Mouse (Mus musculus) c-Kit-positive CD71-positive TER-119-positive erythroid progenitor cells, embryonic 14.5 days (primary cell): ENCODE results near the gene Alg2.
A peak's percentile ranks its signal among the peaks of the same experiment; 100 is the strongest.

ENCODE experiments used
- DNase-seq: peaks from one replicate; pipeline ENCODE4 v3.0.0-alpha.2; 2013; ENCODE audit warnings: low spot score

Alg2 gene

GRCm38 (mm10) chr4:47449586-47450522, 24.3 kb downstream of the Alg2 start:
- no peak for DNase-seq

DNA sequence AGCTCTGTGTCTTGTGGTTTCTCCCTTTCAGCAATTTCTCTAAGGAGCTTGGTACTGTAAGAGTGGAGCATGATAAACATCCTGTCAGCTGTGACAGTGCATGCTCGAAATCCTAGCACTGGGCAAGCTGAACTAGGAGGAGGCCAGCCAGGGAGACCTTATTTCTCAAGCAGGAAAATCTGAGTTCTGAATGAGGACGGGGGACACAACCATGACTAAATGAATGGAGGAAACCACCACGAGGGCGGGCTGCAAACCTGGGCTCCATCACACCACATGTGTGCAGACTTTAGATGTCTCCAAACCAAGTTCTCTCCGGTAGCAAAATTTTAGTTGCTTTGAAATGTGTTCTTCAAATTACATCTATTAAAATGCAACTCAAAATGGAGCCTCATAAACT, 25.0 kb downstream of the Alg2 start:
- no peak for DNase-seq

DNA sequence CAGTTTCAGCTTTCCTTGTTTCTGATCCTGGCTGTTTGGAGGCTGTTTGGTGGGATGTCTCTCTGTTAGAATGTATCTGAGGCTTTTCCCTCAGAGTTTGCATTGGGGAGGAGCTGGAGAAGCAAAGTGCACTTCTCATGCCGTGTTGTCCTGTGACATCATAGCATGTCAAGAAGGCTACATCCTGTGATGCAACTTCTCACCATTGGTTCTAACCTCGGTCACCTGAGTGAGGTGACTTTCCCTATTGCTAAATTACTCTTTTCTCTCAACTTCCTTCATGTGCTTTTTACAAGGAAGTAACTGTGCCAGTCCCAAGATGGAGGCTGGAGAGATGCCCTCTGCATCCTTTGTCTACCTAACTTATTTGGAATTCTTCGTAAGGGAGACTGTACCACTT, 25.6 kb downstream of the Alg2 start:
- no peak for DNase-seq

GRCm38 (mm10) chr4:47440951-47441350, 33.2 kb downstream of the Alg2 start:
- DNase-seq: no peak

GRCm38 (mm10) chr4:47438956-47439355, 35.2 kb downstream of the Alg2 start:
- DNase-seq: no peak

DNA sequence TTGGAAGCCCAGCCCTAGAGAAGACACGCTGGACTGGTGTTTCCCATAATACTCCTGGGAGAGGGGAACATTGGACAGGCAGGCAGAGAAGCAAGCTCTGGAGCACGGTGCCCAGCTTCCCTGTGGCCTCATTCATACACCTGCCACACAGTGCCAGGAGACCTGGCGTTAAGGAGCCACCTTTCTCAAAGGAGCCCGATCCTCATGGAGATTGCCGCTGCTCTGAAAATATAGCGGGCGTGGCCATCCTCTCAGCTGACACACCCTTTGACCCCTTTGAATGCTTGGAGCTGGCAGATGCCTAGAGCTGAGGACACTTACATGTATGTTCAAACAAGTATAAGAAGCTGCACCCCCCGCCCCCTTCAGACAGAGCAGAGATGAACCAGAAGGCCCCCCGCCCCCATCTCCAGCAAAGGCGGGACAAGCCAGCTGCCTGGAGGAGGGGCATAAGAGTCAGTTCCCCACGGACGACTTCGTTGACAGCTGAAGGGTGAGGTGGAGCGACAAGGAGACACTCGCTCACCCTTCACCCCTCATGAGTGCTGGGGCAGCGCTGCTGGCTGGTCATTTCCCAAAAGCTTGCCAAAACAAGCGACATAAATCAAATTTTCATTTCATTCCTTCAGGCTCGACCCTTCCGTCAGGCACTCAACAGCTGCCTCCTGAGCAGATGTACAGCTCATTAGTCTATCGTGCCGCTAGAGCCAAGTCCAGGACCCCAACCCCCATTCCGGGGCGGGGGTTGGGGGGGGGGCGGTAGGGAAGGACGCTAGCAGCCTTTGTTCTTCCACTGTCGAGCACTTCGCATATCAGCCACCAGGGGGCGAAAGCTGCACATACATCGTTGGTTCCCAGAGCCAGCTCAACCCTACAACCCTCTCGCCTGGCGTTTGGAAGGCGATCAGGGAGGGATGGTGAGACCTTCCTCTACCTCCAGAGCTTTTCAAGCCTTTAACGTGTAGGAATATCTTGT, 36.5 kb downstream of the Alg2 start:
- peak; percentile 65 for DNase-seq

GRCm38 (mm10) chr4:47435566-47436360, 38.4 kb downstream of the Alg2 start:
- DNase-seq: no peak

- no peak for DNase-seq
Observed at GRCm38 (mm10) chr4:47435131-47435530, 39.0 kb downstream of the Alg2 start.

GRCm38 (mm10) chr4:47432766-47433165, 41.4 kb downstream of the Alg2 start:
- DNase-seq: no peak

DNA sequence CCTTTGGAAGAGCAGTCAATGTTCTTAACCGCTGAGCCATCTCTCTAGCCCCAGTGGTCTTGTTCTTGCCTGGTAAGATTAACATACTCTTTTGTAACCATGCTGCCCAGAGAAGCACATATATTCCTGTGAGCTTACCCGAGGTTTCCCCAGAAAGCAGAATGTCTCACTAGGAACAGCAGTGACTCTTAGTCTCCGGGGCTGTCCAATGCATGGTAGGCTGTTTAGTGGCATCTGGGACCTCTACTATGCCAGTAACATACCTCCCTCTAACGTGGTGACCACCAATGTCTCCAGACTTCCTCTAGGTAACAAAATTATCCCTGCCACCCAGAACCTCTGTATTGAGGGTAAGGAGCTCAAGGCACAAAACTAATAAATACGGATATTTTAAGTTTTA, 43.1 kb downstream of the Alg2 start:
- DNase-seq: no peak

GRCm38 (mm10) chr4:47430557-47430956, 43.6 kb downstream of the Alg2 start:
- no peak for DNase-seq

GRCm38 (mm10) chr4:47427606-47428005, 46.5 kb downstream of the Alg2 start:
- DNase-seq: no peak

DNA sequence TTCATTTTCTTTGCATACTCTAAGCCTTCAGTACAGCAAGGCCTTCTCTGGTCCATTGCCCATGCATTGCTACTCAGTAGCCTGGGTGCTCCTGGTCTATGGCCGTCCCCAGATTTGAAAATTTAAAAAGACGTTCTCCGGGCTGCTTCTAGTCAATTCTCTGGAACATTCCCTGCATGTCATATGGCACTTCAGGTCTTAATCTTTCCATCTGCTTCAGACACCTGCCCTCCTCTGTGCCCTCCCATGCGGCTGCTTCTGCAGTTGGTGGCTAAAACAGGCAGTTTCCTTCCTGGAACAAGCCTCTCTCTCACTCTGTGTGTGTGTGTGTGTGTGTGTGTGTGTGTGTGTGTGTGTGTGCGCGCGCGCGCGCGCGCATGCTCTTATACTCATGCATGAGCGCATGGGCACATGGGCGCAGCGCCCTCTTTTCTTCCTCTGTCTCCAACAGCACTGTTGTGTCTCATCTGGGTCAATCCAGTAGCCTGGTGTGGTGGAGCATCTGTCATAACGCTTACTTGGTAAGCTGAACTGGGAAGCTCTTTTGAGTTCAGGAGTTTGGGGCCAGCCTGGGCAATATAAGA, 48.8 kb downstream of the Alg2 start:
- DNase-seq: no peak

DNA sequence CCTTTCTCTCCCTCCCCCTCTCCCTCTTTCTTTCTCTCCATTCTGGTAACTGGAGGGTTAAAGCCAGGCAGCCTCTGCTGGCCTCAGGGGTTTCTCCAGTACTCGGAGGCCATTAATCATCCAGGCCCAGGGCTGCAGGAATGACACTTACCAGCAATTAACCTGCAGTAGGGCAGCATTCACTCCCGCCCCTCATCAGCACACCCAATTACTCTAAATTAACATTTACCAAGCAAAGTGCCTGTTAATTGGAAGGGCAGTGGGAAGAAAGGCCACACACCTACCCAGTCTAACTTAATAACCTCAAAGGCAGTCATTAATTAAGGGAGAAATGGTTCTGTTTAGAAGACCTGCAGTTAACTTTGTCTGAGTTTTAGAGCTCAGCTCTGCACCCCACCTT, 49.8 kb downstream of the Alg2 start:
- no peak for DNase-seq

DNA sequence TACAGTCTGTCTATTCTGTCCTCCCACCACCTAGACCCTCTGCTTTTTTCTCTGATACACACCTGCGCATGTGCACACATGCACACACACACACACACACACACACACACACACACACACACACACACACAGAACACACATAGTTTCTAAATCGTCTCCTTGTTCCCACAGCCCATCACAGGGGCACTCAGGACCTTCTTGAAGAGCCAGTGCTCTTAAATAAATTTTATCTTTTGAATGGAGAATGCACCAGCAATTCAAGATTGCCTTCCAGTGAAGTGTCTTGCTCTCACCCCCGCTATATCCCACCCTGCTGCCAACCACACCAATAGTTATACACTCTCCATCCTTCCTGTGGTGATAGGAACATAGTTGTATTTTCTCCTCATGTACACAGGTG, 51.2 kb downstream of the Alg2 start:
- DNase-seq: no peak

DNA sequence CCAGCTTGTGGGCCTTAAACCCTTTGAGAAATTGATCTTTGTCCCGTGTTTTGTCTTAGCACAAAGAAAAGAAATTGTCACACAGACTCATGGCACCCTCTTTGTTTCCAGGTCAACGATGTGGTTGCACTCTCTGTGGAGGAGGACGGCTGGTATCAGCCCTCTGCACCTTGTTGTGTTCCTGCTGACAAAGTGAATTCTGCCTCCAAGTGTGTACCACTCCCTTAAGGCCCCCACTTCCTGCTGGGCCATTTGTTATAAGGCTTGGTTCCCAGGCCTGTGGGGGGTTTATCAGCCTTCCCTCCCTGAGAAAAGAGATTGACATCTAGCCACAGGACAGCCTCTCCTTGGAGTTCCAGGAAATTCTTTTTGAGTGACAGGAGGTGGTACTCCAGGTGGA, 51.9 kb downstream of the Alg2 start:
- DNase-seq: no peak

- no peak for DNase-seq
Observed at GRCm38 (mm10) chr4:47420191-47420590, 53.9 kb downstream of the Alg2 start.

GRCm38 (mm10) chr4:47419268-47419973, 54.7 kb downstream of the Alg2 start:
- peak; percentile 34 for DNase-seq

GRCm38 (mm10) chr4:47417871-47418270, 56.3 kb downstream of the Alg2 start:
- DNase-seq: no peak
